Mouse (Mus musculus) right cerebral cortex, postnatal 14 days (tissue): Measurements from ENCODE around the gene Hcls1.

Experiments
- DNase-seq: peaks from one replicate; pipeline ENCODE4 v3.0.0; 2022

The Hcls1 gene

GRCm38 (mm10) chr16:36930231-36931136 lies 4.3 kb upstream of the Hcls1 start:
- no peak for DNase-seq

GRCm38 (mm10) chr16:36931381-36931780 lies 3.4 kb upstream of the Hcls1 start:
- DNase-seq, result no peak

- DNase-seq, result no peak
Observed at GRCm38 (mm10) chr16:36931976-36932375, 2.8 kb upstream of the Hcls1 start.

- DNase-seq, result no peak
Observed at GRCm38 (mm10) chr16:36932546-36932945, 2.2 kb upstream of the Hcls1 start.

GRCm38 (mm10) chr16:36934131-36934840 lies 497 bp upstream of the Hcls1 start:
- DNase-seq, result no peak

GRCm38 (mm10) chr16:36935814-36936213 lies 1.0 kb downstream of the Hcls1 start:
- no peak for DNase-seq

GRCm38 (mm10) chr16:36941137-36941727 lies 6.4 kb downstream of the Hcls1 start:
- DNase-seq, result no peak

- no peak for DNase-seq
Observed at GRCm38 (mm10) chr16:36941895-36942294, 7.1 kb downstream of the Hcls1 start.

GRCm38 (mm10) chr16:36943591-36943990 lies 8.8 kb downstream of the Hcls1 start:
- DNase-seq, result no peak

GRCm38 (mm10) chr16:36944895-36945424 lies 10.2 kb downstream of the Hcls1 start:
- no peak for DNase-seq

- no peak for DNase-seq
Observed at GRCm38 (mm10) chr16:36946459-36947159, 11.8 kb downstream of the Hcls1 start.

GRCm38 (mm10) chr16:36947646-36948197 lies 12.9 kb downstream of the Hcls1 start:
- DNase-seq, result no peak

GRCm38 (mm10) chr16:36949614-36950336 lies 15.0 kb downstream of the Hcls1 start:
- no peak for DNase-seq

- DNase-seq, result no peak
Observed at GRCm38 (mm10) chr16:36951029-36951428, 16.2 kb downstream of the Hcls1 start.

GRCm38 (mm10) chr16:36955106-36955505 lies 20.3 kb downstream of the Hcls1 start:
- DNase-seq, result no peak

- DNase-seq, result no peak
Observed at GRCm38 (mm10) chr16:36963415-36963814, 28.6 kb downstream of the Hcls1 start.

GRCm38 (mm10) chr16:36979127-36979526 lies 44.3 kb downstream of the Hcls1 start:
- DNase-seq, result no peak

- DNase-seq, result no peak
Observed at GRCm38 (mm10) chr16:36983796-36984195, 49.0 kb downstream of the Hcls1 start.

- no peak for DNase-seq
Observed at GRCm38 (mm10) chr16:36985636-36986042, 50.9 kb downstream of the Hcls1 start.

GRCm38 (mm10) chr16:36987399-36987798 lies 52.6 kb downstream of the Hcls1 start:
- no peak for DNase-seq

GRCm38 (mm10) chr16:36988066-36988465 lies 53.3 kb downstream of the Hcls1 start:
- no peak for DNase-seq

GRCm38 (mm10) chr16:36989493-36989892 lies 54.7 kb downstream of the Hcls1 start:
- no peak for DNase-seq
